Mouse (Mus musculus): ENCODE measurements around the gene Fam50b. TPM values are rescaled to one million over a fixed set of nuclear protein-coding genes. Genes with fewer than 3 reads are reported as not detected.

The Fam50b gene
- polyA plus RNA-seq, 1 experiment from 2014 or later = not detected

DNA sequence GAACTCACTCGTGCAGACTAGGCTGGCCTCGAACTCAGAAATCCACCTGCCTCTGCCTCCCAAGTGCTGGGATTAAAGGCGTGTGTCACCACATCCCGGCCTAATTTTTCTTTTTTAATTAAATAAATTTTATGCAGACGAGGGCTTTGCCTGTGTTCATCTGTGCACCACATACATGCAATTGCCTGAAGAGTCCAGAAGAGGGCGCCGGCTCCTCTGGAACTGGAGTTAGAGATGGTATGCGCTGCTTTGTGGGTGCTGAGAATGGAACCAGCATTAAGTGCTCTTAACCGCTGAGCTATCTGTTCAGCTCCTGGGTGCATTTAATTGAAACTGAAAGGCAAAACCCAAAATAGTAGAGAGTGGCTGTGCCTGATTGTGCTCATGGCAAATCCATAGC, 6.6 kb downstream of the Fam50b start:
- no peak for ATAC-seq (ENCODE audit: insufficient number of reproducible peaks, low FRiP score, low TSS enrichment, low read depth)
- whole genome bisulfite sequencing = 89% methylated on average over 9 of the region's 9 CpGs
- no peak overlapping the region for H3K9ac ChIP-seq
- H3K4me1 ChIP-seq = no peaks in the 10 kb centered on the region
- no peak overlapping the region for H3K27ac ChIP-seq
- no peak overlapping the region for H3K4me3 ChIP-seq
- no peaks in the 10 kb centered on the region for H3K9me3 ChIP-seq
- no peaks in the 10 kb centered on the region for H3K27me3 ChIP-seq
- H3K36me3 ChIP-seq = no peaks in the 10 kb centered on the region
- H3K4me2 ChIP-seq = no peak overlapping the region

DNA sequence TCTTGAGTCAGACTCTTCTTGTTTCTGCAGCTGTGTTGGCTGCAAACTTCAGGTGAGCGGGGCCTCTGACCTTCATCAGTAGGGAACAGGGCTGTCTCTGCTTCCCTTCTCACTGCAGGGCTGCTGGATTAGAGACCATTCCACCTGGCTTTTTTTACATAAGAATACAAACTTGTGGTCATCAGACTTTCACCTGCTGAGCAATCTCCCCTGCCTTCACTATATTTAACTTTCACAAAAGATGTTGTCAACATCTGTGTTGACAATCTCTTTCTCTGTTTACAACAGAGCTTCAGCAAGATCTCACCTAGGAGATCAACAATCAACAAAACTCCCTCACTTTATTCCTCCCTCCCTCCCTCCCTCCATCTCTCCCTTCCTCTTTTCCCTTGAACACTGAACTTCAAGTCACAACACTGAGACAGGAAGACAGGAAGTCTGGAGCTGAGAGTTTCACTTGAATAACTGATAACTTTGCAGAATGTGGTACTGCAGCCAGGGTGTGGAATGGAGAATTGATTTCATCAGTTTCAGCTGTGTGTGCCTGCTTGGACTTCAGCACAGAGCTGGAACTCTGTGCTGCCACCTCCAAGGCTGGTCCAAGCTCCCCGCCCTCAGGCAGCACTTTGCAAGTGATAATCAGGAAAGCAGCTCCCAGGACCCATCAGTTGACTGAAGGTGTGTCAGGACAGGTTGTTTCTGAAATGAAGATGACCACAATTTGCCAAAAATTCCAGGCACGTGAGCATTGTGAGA, 7.3 kb downstream of the Fam50b start:
- H3K9me3 ChIP-seq = no peaks in the 10 kb centered on the region
- no peak for ATAC-seq (ENCODE audit: insufficient number of reproducible peaks, low FRiP score, low TSS enrichment, low read depth)
- no peaks in the 10 kb centered on the region for H3K36me3 ChIP-seq
- H3K4me3 ChIP-seq = no peak overlapping the region
- 73% methylated on average over 3 of the region's 3 CpGs for WGBS
- no peaks in the 10 kb centered on the region for H3K4me1 ChIP-seq
- H3K27me3 ChIP-seq = no peaks in the 10 kb centered on the region
- no peak overlapping the region for H3K4me2 ChIP-seq
- H3K9ac ChIP-seq = no peak overlapping the region
- no peak overlapping the region for H3K27ac ChIP-seq

DNA sequence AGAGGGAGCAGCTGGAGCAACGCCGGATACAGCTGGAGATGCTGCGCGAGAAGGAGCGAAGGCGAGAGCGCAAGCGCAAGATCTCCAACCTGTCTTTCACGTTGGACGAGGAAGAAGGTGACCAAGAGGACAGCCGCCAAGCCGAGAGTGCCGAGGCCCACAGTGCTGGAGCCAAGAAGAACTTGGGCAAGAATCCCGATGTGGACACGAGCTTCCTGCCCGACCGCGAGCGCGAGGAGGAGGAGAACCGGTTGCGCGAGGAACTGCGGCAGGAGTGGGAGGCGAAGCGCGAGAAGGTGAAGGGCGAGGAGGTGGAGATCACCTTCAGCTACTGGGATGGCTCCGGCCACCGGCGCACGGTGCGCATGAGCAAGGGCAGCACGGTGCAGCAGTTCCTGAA, 12.2 kb downstream of the Fam50b start:
- Histone ChIP-seq H3K27me3 (no peaks in the 10 kb centered on the region), H3K4me2 (no peak overlapping the region), H3K36me3 (no peaks in the 10 kb centered on the region), H3K4me3 (no peak overlapping the region), H3K9me3 (no peaks in the 10 kb centered on the region), H3K4me1 (no peaks in the 10 kb centered on the region), H3K27ac (no peak overlapping the region), H3K9ac (no peak overlapping the region)
- 93% methylated on average over 34 of the region's 34 CpGs for WGBS
- no peak for ATAC-seq (ENCODE audit: insufficient number of reproducible peaks, low FRiP score, low TSS enrichment, low read depth)

DNA sequence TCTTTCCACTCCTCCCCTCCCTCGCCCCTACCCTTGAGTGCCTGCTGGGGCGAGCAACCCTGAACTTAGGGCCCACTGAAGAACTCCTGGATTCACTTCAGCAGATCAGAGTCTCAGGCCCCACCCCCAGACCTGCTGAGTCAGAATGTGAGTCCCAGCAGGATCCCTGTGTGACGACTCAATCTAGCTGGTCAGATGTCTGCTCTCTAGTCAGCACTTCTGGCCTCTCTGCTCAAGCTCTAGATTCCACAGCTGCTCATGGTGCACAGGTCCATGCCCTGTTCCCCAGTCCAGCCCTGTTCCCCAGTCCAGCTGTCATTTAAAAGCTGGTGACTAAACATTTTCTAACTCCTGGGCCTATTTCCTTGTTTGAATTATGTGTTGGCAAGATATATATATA, 13.9 kb downstream of the Fam50b start:
- 71% methylated on average over 3 of the region's 3 CpGs for WGBS

DNA sequence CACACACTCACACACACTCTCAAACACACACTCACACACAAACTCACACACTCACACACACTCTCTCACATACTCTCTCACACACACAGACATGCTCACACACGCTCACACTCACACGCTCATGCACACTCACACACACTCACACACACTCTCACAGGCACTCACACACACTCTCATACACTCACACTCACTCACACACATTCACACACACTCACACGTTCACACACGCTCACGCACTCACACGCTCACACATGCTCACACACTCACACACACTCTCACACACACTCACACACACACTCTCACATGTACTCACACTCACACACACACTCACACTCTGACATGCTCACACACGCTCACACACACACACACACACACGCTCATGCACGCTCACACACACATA, 24.6 kb downstream of the Fam50b start:
- no peaks in the 10 kb centered on the region for H3K9me3 ChIP-seq
- H3K27ac ChIP-seq = no peak overlapping the region
- no peak for ATAC-seq (ENCODE audit: insufficient number of reproducible peaks, low FRiP score, low TSS enrichment, low read depth)
- peaks cover 25% of the 10 kb centered on the region for H3K4me1 ChIP-seq
- H3K4me2 ChIP-seq = no peak overlapping the region
- no peaks in the 10 kb centered on the region for H3K36me3 ChIP-seq
- no peak overlapping the region for H3K9ac ChIP-seq
- no peak overlapping the region for H3K4me3 ChIP-seq
- no peaks in the 10 kb centered on the region for H3K27me3 ChIP-seq
- 92% methylated on average over 9 of the region's 9 CpGs for WGBS

More for the DNA sequence above, 13.9 kb downstream of the Fam50b start:
- Histone ChIP-seq H3K9me3 (no peaks in the 10 kb centered on the region), H3K4me2 (no peak overlapping the region), H3K27ac (no peak overlapping the region), H3K4me3 (no peak overlapping the region), H3K4me1 (no peaks in the 10 kb centered on the region), H3K27me3 (no peaks in the 10 kb centered on the region), H3K9ac (no peak overlapping the region), H3K36me3 (no peaks in the 10 kb centered on the region)
- ATAC-seq (ENCODE audit: insufficient number of reproducible peaks, low FRiP score, low TSS enrichment, low read depth) = no peak

DNA sequence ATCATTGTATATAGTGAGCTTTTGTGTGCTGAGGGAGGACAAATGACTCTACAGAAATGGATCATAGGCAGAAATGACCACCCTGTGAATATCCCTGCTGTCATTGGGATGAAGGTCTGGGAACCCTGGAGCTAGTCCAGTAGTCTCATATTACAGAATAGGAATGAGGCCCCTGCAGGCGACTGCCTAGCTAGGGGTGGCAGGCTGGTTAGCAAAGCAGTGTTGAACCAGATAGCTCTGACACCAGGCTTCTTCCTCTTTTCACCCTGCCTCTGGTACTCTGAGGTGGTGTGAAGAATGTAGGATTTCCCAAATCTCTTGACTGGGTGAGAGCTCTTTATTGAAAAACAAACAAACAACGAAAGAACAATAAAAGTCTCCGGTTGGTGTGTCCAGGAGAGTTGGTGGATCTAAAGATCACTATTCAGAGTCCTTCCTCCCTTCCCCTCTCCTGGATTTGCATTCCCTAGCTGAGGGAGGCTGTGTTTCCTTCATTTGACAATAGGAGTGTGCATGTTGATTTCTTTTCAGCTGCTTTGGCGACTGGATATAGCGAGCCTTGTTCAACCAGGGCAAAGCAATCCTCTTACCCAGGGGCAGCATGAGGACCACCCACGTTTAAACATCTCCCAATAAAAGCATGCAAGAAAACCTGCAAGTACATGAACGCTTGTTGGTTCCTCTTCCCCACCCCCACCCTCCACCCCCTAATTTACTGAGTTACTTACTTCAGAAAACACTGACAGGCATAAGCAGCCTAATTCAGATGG, 26.1 kb downstream of the Fam50b start:
- peak overlapping the region; percentile 38; the same call in 1 of the 2 replicates for H3K27ac ChIP-seq
- no peaks in the 10 kb centered on the region for H3K9me3 ChIP-seq
- peaks cover 25% of the 10 kb centered on the region for H3K4me1 ChIP-seq
- H3K36me3 ChIP-seq = no peaks in the 10 kb centered on the region
- H3K4me3 ChIP-seq = no peak overlapping the region
- H3K9ac ChIP-seq = no peak overlapping the region
- H3K4me2 ChIP-seq = no peak overlapping the region
- peak; percentile 52; the same call in 1 of the 2 replicates for ATAC-seq (ENCODE audit: insufficient number of reproducible peaks, low FRiP score, low TSS enrichment, low read depth)
- 12% methylated on average over 7 of the region's 7 CpGs for WGBS
- no peaks in the 10 kb centered on the region for H3K27me3 ChIP-seq

DNA sequence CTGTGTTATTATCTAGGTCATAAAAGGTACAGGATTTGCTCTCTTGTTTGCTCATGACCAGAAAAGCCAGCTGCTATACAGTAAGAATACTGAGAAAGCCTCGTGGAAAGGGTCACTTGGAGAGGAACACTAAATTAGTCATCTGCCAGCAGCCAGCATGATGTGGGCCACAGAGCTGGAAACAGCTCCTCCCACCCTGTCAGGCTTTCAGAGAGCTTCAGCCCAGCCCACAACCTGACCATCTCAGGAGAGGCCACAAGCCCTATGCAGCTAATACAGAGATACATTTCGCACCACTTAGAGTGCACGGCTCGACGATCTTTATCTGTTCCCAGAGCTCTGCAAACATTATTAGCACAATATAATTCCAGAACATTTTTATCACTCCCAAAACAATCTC, 27.5 kb downstream of the Fam50b start:
- Histone ChIP-seq H3K9ac (no peak overlapping the region), H3K4me3 (no peak overlapping the region), H3K36me3 (no peaks in the 10 kb centered on the region), H3K4me1 (peaks cover 25% of the 10 kb centered on the region), H3K9me3 (no peaks in the 10 kb centered on the region), H3K27me3 (no peaks in the 10 kb centered on the region), H3K27ac (no peak overlapping the region), H3K4me2 (no peak overlapping the region)
- no peak for ATAC-seq (ENCODE audit: insufficient number of reproducible peaks, low FRiP score, low TSS enrichment, low read depth)
- 52% methylated on average over 5 of the region's 5 CpGs for WGBS

DNA sequence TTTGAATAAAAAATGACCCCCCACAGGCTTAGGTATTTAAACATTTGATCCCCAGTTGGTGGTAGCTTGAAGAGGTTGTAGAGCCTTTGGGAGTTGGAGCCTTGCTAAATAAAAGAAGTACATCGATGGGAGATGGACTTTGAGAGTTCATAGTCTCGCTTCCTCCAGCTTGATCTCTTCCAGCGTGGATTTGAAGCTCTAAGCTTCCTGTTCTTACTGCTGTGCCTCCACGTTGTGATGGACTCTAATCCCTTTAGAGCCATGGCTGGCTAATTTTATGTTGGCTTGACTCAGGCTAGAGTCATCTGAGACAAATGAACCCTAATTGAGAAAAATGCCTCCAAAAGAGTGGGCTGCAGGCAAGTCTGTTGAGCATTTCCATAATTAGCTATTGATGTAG, 28.2 kb downstream of the Fam50b start:
- no peak overlapping the region for H3K4me2 ChIP-seq
- no peak overlapping the region for H3K27ac ChIP-seq
- H3K9ac ChIP-seq = no peak overlapping the region
- WGBS = 58% methylated on average over 4 of the region's 4 CpGs
- peaks cover 25% of the 10 kb centered on the region for H3K4me1 ChIP-seq
- H3K4me3 ChIP-seq = no peak overlapping the region
- H3K27me3 ChIP-seq = no peaks in the 10 kb centered on the region
- H3K36me3 ChIP-seq = no peaks in the 10 kb centered on the region
- no peak for ATAC-seq (ENCODE audit: insufficient number of reproducible peaks, low FRiP score, low TSS enrichment, low read depth)
- H3K9me3 ChIP-seq = no peaks in the 10 kb centered on the region

DNA sequence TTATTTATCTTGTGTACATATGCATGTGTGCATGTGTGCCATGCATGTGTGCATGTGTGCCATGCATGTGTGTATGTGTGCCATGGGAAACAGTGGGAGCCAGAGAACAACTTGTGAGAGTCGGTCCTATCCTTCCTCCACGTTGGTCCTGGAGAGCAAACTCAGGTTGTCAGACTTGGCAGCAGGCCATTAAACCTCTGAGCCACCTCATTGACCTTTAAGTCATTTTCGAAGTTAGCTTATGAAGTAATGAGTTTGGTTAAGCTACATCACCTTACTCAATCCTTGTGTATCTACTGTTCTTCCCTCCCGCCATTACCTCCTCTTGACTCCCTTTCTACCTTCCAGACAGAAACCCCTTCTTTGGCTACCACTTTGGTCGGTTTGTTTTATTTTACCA, 30.6 kb downstream of the Fam50b start:
- ATAC-seq (ENCODE audit: insufficient number of reproducible peaks, low FRiP score, low TSS enrichment, low read depth) = no peak
- H3K27me3 ChIP-seq = no peaks in the 10 kb centered on the region
- WGBS = 78% methylated on average over 5 of the region's 5 CpGs
- no peaks in the 10 kb centered on the region for H3K9me3 ChIP-seq
- H3K4me2 ChIP-seq = no peak overlapping the region
- H3K36me3 ChIP-seq = no peaks in the 10 kb centered on the region
- no peak overlapping the region for H3K27ac ChIP-seq
- H3K4me3 ChIP-seq = no peak overlapping the region
- no peak overlapping the region for H3K9ac ChIP-seq
- H3K4me1 ChIP-seq = peaks cover 20% of the 10 kb centered on the region

DNA sequence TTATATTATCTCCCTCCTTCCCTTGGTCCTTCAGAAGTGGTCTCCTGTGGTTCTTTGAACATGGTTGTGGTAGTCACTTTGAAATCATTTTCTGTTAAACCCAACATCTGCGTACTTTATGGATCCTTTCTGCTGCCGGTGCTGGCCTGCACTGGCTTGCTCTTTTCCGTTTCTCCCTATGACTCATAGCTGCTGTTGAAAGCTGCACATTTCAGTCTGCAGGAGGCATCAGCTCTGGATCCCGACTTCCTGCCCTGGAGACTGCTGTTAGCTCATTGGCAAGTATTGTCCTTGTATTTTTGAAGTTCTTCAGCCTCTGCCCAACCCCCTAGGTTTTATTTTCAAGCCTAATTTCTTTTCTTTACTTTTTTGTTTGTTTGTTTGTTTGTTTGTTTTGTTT, 31.9 kb downstream of the Fam50b start:
- Histone ChIP-seq H3K4me2 (no peak overlapping the region), H3K27ac (peak overlapping the region; percentile 57; the same call in 1 of the 2 replicates), H3K4me3 (no peak overlapping the region), H3K9ac (no peak overlapping the region), H3K36me3 (no peaks in the 10 kb centered on the region), H3K4me1 (peaks cover 10% of the 10 kb centered on the region; the same call in 1 of the 2 replicates), H3K27me3 (no peaks in the 10 kb centered on the region), H3K9me3 (no peaks in the 10 kb centered on the region)
- no peak for ATAC-seq (ENCODE audit: insufficient number of reproducible peaks, low FRiP score, low TSS enrichment, low read depth)
- 20% methylated on average over 4 of the region's 4 CpGs for WGBS

DNA sequence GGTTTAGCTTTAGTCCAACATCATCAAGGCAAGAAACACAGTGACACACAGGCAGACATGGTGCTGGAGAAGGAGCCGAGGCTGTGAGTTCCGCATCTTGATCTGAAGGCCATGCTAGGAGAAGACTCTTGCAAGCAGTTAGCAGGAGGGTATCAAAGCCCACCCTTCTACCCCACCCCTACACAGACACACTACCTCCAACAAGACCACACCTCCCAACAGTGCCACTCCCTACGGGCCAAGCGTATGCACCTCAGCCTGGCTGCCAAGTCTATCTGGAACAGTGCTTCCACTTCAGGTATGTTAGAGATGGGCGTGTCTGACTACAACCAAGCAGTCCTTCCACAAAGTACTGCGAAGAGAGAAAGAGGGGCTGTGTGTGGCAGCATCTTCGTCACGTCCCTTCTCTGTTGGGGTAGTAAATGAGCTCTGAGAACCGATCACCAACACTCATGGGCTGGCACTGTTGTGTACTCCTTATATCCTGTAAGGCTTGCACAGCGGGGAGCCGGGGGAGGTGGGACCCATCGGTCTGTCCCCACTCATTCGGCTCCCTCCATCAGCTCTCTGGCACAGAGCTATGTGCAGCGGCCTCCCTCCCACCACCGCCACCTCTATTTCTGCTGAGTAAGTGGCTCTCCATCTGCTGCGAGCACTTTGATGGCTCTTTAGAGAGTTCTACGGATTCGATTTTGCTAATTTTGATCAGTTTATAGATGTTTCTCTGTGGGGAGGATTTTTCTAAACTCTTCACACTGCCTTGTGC, 33.1 kb downstream of the Fam50b start:
- H3K27me3 ChIP-seq = no peaks in the 10 kb centered on the region
- WGBS = 73% methylated on average over 18 of the region's 18 CpGs
- no peak overlapping the region for H3K9ac ChIP-seq
- H3K4me2 ChIP-seq = no peak overlapping the region
- no peak overlapping the region for H3K27ac ChIP-seq
- H3K36me3 ChIP-seq = no peaks in the 10 kb centered on the region
- H3K4me3 ChIP-seq = no peak overlapping the region
- 0 out of 2 replicates have a peak, but pooled peaks cover 7% of the 10 kb centered on the region for H3K4me1 ChIP-seq
- no peak for ATAC-seq (ENCODE audit: insufficient number of reproducible peaks, low FRiP score, low TSS enrichment, low read depth)
- H3K9me3 ChIP-seq = no peaks in the 10 kb centered on the region

DNA sequence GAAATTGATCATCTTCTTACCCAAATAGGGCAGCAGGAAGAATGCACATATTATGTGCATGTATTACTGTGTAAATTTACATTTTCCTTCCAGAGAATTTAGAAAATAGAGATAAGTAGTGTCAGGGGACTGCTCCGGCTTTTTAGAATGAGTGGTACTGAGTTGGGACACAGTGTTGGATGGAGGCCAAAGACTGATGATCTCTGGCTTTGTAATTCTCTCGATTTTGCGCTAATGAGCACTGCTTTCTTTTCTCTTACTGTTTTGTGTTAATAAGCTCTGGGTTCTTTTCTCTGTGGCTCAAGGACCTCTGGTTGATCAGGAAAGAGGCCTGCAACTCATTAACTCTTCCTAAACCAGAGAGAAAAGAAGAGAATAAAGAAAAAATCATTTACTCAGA, 42.1 kb downstream of the Fam50b start:
- Histone ChIP-seq H3K27me3 (no peaks in the 10 kb centered on the region), H3K4me1 (peaks cover 15% of the 10 kb centered on the region), H3K9ac (no peak overlapping the region), H3K9me3 (no peaks in the 10 kb centered on the region), H3K27ac (no peak overlapping the region), H3K4me3 (no peak overlapping the region), H3K4me2 (no peak overlapping the region), H3K36me3 (no peaks in the 10 kb centered on the region)
- WGBS = 59% methylated on average over 3 of the region's 3 CpGs
- ATAC-seq (ENCODE audit: insufficient number of reproducible peaks, low FRiP score, low TSS enrichment, low read depth) = no peak

Data from limb, embryonic 15.5 days (tissue).